Mouse (Mus musculus) skeletal muscle tissue, postnatal 0 days (tissue): ENCODE data around the gene Pcgf6. TPM values are rescaled to one million over a fixed set of nuclear protein-coding genes. Genes with fewer than 3 reads are reported as not detected.

ENCODE experiments used
- polyA plus RNA-seq: library from polyadenylated mRNA; unstranded; fragments of >200 nt; fragmentation: Nextera tagmentation; extraction: Ambion mirVana; gene quantifications from 2 replicates; pipeline ENCODE4 v1.2.1, GENCODE M21; 2015

Gene Pcgf6
- polyA plus RNA-seq, result 4.3 and 5.2 TPM in 2 replicates

DNA sequence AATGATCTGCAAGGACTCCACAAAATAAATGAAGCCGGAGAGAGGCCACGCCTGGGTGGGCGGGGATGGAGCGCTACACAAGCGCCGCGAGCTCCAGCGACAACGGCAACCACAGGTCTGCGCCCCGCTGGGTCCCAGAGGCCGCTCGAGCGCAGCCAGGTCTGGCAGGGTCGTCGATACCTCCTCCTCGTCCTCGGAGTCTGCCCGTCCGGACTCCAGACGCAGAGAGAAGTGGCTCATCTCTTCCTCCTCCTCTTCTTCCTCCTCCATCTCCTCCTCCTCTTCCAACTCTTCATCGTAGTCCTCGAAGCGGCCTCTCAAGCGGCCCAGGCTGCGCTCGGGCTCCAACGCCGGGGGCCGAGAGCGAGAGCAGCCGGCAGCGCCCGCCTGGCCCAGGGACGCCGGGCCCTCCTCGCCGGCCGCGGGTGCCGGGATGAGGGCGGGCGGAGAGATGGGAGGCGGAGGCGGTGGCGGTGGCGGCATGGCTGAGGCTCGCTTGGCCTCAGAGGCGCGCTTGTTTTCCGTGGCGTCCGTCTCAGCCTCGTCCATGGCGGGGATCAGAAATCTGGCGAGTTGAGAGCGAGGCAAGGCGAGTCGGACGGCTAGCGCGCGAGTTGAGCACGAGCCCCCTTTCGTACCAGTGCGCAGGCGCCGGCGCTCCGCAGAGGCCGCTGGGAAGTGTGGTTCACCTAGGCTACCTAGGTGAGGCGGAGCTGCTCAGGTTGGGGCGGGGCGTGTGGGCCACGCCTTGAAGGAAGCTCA is at the start of gene Pcgf6:
TSS of gene Pcgf6 (minus strand) at position 636 of the 762 bp plus-strand sequence.

DNA sequence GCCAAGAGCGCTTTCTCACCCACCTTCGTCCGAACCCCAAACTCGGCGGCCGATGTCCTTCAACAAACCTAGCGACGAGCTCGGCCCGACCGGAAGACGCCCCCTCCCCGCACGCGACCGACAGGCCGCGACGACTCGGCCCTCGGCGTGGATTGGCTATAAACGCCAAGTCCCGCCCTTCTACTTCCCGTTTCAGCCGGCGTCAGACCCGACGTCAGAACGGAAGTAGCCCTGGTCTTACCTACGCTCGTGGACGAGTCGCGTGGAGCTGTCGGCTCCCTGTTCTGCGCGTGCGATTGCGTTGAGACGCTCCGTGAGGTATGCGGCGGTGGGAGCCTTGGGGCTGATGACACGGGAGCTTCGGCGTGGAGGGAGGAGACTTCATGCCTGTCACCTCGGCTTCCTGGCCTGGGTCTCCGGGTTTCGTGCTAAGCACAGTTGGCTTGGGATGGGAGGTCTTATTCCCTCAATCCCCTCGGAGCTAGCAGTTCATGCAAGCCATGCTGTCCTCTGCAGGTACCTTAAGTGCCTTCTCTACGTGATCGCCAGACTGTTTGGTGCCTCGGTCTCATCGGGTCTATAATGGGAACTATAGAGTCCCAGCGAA is 39.9 kb upstream of the Pcgf6 start, which contains the start of the genes Usmg5 and Pdcd11:
TSS of gene Usmg5 (minus strand) at position 98 of the 607 bp plus-strand sequence.
TSS of gene Pdcd11 (plus strand) at position 219 of the 607 bp plus-strand sequence.

DNA sequence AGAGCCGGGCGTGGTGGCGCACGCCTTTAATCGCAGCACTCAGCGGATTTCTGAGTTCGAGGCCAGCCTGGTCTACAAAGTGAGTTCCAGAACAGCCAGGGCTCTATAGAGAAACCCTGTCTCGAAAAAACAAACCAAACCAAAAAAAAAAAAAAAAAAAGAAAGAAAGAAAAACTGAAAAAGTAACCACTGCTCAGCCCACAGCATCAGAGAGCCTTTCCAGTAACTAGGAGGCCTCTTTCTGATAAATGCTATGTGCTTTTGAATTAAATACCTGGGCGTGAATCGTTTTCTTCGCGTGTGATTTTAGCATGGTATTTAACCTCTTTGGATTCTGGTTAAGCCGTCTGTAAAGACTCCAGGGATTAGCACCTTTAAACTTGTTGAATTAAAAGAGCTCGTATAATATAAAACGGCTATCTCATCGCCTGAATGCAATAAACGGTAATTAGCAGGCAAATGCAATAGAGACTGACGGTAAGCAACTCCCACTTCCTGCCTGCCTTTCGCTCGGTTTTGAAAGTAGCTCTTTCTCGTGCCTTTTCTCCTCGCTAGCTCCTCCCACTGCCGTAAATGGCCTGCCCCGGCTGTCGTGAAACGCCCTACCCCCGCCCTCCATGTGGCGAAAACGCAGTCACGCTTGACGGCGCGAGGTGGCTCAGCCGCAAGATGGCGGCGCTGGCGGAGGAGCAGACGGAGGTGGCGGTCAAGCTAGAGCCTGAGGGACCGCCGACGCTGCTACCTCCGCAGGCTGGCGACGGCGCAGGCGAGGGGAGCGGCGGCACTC is 16.6 kb upstream of the Pcgf6 start, which contains the start of gene Taf5:
TSS of gene Taf5 (plus strand) at position 651 of the 787 bp plus-strand sequence.

DNA sequence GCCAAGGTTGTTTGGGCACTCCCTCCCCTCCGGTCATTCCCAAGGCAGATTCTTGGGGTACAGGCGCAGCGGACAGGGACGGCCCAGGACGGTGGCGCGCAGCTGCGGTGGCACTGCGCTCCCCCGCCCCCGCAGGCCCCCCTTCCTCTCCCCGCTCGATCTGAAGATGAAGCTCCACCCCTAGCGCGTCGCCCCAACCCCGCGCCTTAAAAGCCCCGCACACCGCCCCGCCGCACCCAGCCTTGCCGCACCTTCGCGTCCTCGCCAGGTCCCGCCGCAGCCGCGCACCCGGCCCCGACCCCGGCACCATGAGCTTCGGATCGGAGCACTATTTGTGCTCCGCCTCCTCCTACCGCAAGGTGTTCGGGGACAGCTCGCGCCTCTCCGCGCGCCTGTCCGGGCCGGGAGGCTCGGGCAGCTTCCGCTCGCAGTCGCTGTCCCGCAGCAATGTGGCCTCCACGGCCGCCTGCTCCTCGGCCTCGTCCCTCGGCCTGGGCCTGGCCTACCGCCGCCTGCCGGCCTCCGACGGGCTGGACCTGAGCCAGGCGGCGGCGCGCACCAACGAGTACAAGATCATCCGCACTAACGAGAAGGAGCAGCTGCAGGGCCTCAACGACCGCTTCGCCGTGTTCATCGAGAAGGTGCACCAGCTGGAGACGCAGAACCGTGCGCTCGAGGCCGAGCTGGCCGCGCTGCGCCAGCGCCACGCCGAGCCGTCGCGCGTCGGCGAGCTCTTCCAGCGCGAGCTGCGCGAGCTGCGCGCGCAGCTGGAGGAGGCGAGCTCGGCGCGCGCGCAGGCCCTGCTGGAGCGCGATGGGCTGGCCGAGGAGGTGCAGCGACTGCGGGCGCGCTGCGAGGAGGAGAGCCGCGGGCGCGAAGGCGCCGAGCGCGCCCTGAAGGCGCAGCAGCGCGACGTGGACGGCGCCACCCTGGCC is 36.0 kb downstream of the Pcgf6 start, which contains the start of the genes Ina and Nt5c2:
TSS of gene Ina (plus strand) at position 252 of the 935 bp plus-strand sequence.
TSS of gene Nt5c2 (minus strand) at position 707 of the 935 bp plus-strand sequence.

Other genes starting within 250 kb of the Pcgf6 start
- 0.11 and 0.17 TPM in 2 replicates for gene Ina, start 36.2 kb downstream of the Pcgf6 start, polyA plus RNA-seq
- 61.2 and 67.5 TPM in 2 replicates for gene Nt5c2, start 35.8 kb downstream of the Pcgf6 start, polyA plus RNA-seq
- 1.8 and 1.9 TPM in 2 replicates for gene Taf5, start 16.8 kb upstream of the Pcgf6 start, polyA plus RNA-seq
- gene Usmg5, start 39.7 kb upstream of the Pcgf6 start, polyA plus RNA-seq, result 2,727 and 2,888 TPM in 2 replicates
- gene Pdcd11, start 39.9 kb upstream of the Pcgf6 start, polyA plus RNA-seq, result 3.4 and 3.9 TPM in 2 replicates
- gene Calhm2, start 87.4 kb upstream of the Pcgf6 start, polyA plus RNA-seq, result 4.4 and 4.6 TPM in 2 replicates
- gene Calhm1, start 93.3 kb upstream of the Pcgf6 start, polyA plus RNA-seq, result not detected in 2 replicates
- gene Calhm3, start 106.9 kb upstream of the Pcgf6 start, polyA plus RNA-seq, result not detected in 2 replicates
- gene Neurl1a, start 127.9 kb upstream of the Pcgf6 start, polyA plus RNA-seq, result 14.5 and 16.1 TPM in 2 replicates